Mouse (Mus musculus) layer of hippocampus, adult 2 months (tissue): ENCODE measurements around the gene Abcc6. TPM values are rescaled to one million over a fixed set of nuclear protein-coding genes. Genes with fewer than 3 reads are reported as not detected.

Experiments
- DNase-seq, 2 experiments: peaks; one replicate each; pipeline ENCODE4 v3.0.0; 2022; ENCODE audit warnings: low spot score in 2 of 2
- H3K27ac ChIP-seq: fragments of 200-600 bp; 2 replicates; pipeline ENCODE4 v1.8.1; 2022
- H3K4me3 ChIP-seq: fragments of 200-600 bp; 2 replicates; pipeline ENCODE4 v1.8.1; 2022; ENCODE audit warnings: mild to moderate bottlenecking
- CTCF ChIP-seq: fragments of 200-600 bp; conservative IDR thresholded peaks from 2 replicates; pipeline ENCODE4 v1.8.1; 2022; ENCODE audit warnings: antibody characterized with exemption, mild to moderate bottlenecking, moderate library complexity
- long read RNA-seq, 2 experiments: library from polyadenylated mRNA; stranded (forward); transcript quantifications; one replicate each; pipeline ENCODE4 v2.0.0; 2021; ENCODE audit warnings: borderline mapping rate in 2 of 2
- total RNA-seq, 2 experiments: library from RNA; stranded (reverse); gene quantifications; 2 replicates each; pipeline ENCODE4 v1.2.3; 2021

Abcc6 gene
- total RNA-seq: 1 to 10 TPM; 1.7 to 2.9 TPM
- long read RNA-seq, experiment 1, partial matches to known transcripts: 1 of 2 reads
- long read RNA-seq, experiment 1, other reads (novel, unspliced or antisense): 1 of 2 reads
- long read RNA-seq, experiment 2: 0 reads

- TF ChIP-seq CTCF: no peak
- peak within 1 kb of the TSS; percentile 48 for H3K27ac ChIP-seq
- no peak within 1 kb of the TSS for H3K4me3 ChIP-seq
- no peak for DNase-seq
Measured at GRCm38 (mm10) chr7:46030145-46030488, at the start of gene Abcc6. Gene Abcc6, minus strand, starts transcription at chr7:46030302.

DNA sequence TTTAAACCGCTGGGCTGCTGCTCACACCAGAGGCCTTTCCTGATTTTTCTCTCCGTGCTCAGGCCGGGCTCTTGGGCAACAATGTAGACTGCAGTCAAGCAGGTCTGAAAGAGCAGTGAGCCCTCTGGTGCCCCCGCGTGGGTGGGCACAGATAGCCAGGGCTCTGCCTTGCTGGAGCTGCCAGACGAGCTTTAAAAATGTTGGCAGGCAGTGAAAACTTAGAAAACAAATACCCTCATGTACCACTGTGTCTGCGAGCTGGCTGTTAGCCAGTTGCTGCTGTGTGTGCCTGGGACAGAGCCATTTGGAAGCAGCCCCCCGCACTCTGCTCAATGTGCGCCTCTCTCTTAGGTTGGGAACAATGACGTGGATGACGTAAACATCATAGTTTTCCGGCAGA lies 47.6 kb upstream of the Abcc6 start:
- Histone ChIP-seq H3K27ac (no peak overlapping the region), H3K4me3 (no peak overlapping the region)
- peak; percentile 31 for TF ChIP-seq CTCF
- no peak for DNase-seq

- H3K4me3 ChIP-seq: no peak overlapping the region
- no peak for TF ChIP-seq CTCF
- DNase-seq: no peak
- H3K27ac ChIP-seq: no peak overlapping the region
Measured at GRCm38 (mm10) chr7:46076844-46077243, 46.7 kb upstream of the Abcc6 start.

DNA sequence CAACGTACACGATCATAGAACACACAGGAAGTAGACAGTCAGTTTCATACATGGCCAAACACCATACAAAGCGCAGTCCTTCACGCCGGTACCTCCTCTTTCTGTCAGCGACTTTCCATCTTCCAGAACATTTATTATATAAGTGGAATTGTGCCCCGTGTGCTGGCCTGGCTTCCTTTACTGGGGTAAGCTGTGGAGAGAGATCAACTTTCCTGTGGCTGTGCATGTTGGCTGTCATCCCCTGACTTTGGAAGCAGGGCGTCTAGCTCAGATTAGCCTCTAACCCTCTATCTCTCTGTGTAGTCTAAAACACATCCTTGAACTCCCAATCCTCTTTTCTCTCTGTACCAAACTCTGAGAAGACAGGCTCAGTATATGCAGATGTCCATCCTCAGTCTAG lies 38.7 kb upstream of the Abcc6 start:
- no peak overlapping the region for H3K27ac ChIP-seq
- no peak overlapping the region for H3K4me3 ChIP-seq
- DNase-seq: no peak
- no peak for TF ChIP-seq CTCF

- Histone ChIP-seq H3K4me3 (no peak overlapping the region), H3K27ac (no peak overlapping the region)
- DNase-seq: no peak
- no peak for TF ChIP-seq CTCF
Measured at GRCm38 (mm10) chr7:46063296-46063695, 33.2 kb upstream of the Abcc6 start.

DNA sequence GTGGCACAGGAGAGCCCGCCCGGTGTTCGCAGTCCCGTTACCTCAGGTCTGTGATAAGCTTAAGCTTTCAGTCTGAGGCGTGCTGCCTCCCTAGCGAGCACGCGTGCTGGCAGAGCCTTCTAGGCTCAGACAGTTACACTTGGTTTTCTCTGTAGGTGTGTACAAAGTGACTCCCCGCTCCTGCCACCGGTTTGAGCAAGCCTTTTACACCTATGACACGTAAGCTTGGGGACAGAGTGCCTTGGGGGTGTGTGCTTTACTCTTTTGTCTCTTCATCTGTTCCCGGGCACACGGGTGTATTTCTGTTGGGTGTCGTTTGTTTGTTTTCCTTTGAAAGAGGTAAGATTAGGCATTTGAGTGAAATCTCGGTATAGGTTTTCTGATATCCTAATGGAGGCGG lies 31.5 kb upstream of the Abcc6 start:
- no peak for DNase-seq
- no peak for TF ChIP-seq CTCF
- Histone ChIP-seq H3K27ac (no peak overlapping the region), H3K4me3 (no peak overlapping the region)

DNA sequence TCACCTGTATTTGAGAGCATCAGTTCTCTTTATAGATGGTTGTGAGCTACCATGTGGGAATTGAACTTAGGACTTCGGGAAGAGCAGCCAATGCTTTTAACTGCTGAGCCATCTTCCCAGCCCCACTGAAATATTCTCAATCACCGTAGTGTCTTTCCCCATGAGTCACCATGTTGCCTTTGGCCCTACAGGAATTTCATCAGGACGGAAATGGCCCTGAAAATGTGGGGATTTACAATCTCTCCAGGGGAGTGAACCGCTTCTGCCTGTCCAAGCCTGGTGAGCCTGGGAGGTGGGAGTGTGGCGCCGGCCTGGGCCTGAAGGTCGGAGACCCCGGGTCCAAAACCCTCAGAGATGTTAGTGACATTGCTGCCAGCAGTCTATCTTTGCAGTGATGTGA lies 30.6 kb upstream of the Abcc6 start:
- TF ChIP-seq CTCF: no peak
- no peak for DNase-seq

GRCm38 (mm10) chr7:46058882-46059281 lies 28.8 kb upstream of the Abcc6 start:
- DNase-seq: no peak
- no peak overlapping the region for H3K4me3 ChIP-seq
- no peak for TF ChIP-seq CTCF
- no peak overlapping the region for H3K27ac ChIP-seq

More for the DNA sequence above, 30.6 kb upstream of the Abcc6 start:
- Histone ChIP-seq H3K27ac (no peak overlapping the region), H3K4me3 (no peak overlapping the region)

DNA sequence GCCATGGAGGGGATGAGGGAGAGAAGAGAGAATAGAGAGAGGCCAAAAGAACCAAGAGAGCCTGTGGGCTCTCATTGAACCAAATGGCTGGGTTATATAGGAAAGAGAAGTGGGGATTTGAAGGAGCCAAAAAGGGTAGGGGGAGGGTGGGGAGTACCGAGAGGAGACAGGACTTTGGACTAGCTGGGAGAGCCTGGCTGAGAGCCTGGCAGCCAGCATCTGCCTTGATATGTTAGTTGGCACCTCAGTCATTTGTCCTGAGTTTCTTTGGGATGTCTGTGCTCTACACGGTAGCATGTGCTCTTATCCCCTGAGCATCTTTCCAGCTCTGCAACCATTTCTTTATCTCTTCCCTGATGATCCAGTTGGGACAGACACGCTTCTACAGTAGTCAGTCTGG lies 23.5 kb upstream of the Abcc6 start:
- TF ChIP-seq CTCF: no peak
- no peak for DNase-seq
- Histone ChIP-seq H3K27ac (no peak overlapping the region), H3K4me3 (no peak overlapping the region)

- no peak overlapping the region for H3K27ac ChIP-seq
- DNase-seq: no peak
- peak; percentile 62 for TF ChIP-seq CTCF
Measured at GRCm38 (mm10) chr7:46052161-46052821, 22.2 kb upstream of the Abcc6 start.

GRCm38 (mm10) chr7:46049981-46050380 lies 19.9 kb upstream of the Abcc6 start:
- TF ChIP-seq CTCF: no peak
- no peak overlapping the region for H3K4me3 ChIP-seq

More at GRCm38 (mm10) chr7:46052161-46052821, 22.2 kb upstream of the Abcc6 start:
- H3K4me3 ChIP-seq: no peak overlapping the region

GRCm38 (mm10) chr7:46047873-46048562 lies 17.9 kb upstream of the Abcc6 start:
- Histone ChIP-seq H3K4me3 (no peak overlapping the region), H3K27ac (no peak overlapping the region)
- TF ChIP-seq CTCF: no peak
- DNase-seq: no peak

More at GRCm38 (mm10) chr7:46049981-46050380, 19.9 kb upstream of the Abcc6 start:
- H3K27ac ChIP-seq: no peak overlapping the region
- no peak for DNase-seq

DNA sequence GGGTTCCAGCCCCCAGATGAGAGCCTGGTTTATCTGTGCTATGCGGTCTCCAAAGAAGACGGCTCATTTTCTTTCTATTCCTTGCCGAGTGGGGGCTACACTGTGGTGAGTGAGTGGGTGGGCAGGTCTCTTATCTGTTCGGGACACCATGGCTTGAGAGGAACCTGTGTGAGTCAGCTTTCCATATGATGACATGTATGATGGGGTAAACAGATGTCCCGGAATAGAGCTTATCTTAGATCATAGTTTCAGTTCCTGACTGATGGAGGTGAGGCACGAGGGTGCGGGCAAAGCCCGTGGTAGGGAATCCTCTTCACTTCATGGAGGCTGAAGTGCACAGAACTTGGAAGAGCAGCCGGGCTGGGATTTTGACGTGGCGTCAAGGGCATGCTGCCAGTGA lies 15.8 kb upstream of the Abcc6 start:
- DNase-seq: no peak
- Histone ChIP-seq H3K4me3 (no peak overlapping the region), H3K27ac (no peak overlapping the region)
- TF ChIP-seq CTCF: no peak

DNA sequence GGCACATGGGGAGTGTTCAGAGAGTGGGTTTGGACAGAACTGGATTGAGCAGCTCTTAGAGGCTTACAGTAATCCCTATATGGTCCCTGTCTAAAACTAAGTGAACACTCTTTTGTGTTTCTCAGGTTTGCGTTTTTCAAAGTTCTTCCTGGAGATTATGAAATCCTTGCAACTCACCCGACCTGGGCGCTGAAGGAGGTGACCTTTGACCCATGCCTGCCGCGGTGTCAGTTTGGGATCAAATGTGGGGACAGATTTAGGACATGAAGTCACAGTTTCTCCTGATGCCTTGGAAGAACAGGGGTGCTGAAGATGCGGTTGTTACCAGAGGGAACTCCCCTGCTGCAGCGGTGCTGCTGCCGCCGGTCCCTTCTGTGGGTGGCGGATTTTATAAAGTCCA lies 14.0 kb upstream of the Abcc6 start:
- TF ChIP-seq CTCF: no peak
- Histone ChIP-seq H3K27ac (no peak overlapping the region), H3K4me3 (no peak overlapping the region)
- no peak for DNase-seq
